8 mouse cellular contexts compared by ENCODE assay signal in genomic region chr19:8940526-8941133, GRCm38 (mm10). TPM values are rescaled to one million over a fixed set of nuclear protein-coding genes. Genes with fewer than 3 reads are reported as not detected.
DNase-seq lines count a peak whose midpoint lies in the region; ATAC-seq lines count a peak whose summit lies in the region.

No protein-coding gene starts in this region.

- peak overlapping the region; percentile 42 for H3K4me2 ChIP-seq in neural tube, embryonic 11.5 days (ENCODE audit: low read depth)
- H3K4me2 ChIP-seq in limb, embryonic 15.5 days: peak overlapping the region; percentile 64; the same call in 1 of the 2 replicates

- no peak overlapping the region for H3K27ac ChIP-seq in neural tube, embryonic 11.5 days (ENCODE audit: low read depth, low read length)
- H3K27ac ChIP-seq in limb, embryonic 15.5 days: peak overlapping the region; percentile 98

- intact Hi-C loops in gastrocnemius, postnatal 36 days (cut with DNase I): no loop called here

- H3K9me3 ChIP-seq in erythroblast, embryonic 14.5 days (ENCODE audit: control insufficient read depth, low read length): no peaks in the 10 kb centered on the region
- no peaks in the 10 kb centered on the region for H3K9me3 ChIP-seq in neural tube, embryonic 11.5 days (ENCODE audit: control insufficient read depth, low read length)
- no peaks in the 10 kb centered on the region for H3K9me3 ChIP-seq in limb, embryonic 15.5 days

- peak overlapping the region; percentile 99; the same call in 1 of the 2 replicates for H3K9ac ChIP-seq in neural tube, embryonic 11.5 days (ENCODE audit: low read length)
- H3K9ac ChIP-seq in limb, embryonic 15.5 days: no peak overlapping the region; the same call in 1 of the 2 replicates

- WGBS in neural tube, embryonic 11.5 days: 77% methylated on average over 15 of the region's 15 CpGs
- 73% methylated on average over 15 of the region's 15 CpGs for WGBS in limb, embryonic 15.5 days

- ATAC-seq in erythroblast, adult 5-6 weeks (replicated peaks; ENCODE audit: low FRiP score, poor library complexity, severe bottlenecking): no peak
- ATAC-seq in neural tube, embryonic 11.5 days (ENCODE audit: insufficient read depth, low FRiP score, low TSS enrichment): no peak
- no peak for ATAC-seq in limb, embryonic 15.5 days (ENCODE audit: insufficient number of reproducible peaks, low FRiP score, low TSS enrichment, low read depth)

- peak overlapping the region; percentile 100 for H3K4me3 ChIP-seq in erythroblast, embryonic 14.5 days (replicated peaks)
- H3K4me3 ChIP-seq in neural tube, embryonic 11.5 days (ENCODE audit: low read depth, low read length): 0 out of 2 replicates have a peak overlapping the region, but pooled peaks have one; percentile 6
- H3K4me3 ChIP-seq in limb, embryonic 15.5 days: peak overlapping the region; percentile 90

- H3K36me3 ChIP-seq in erythroblast, embryonic 14.5 days (ENCODE audit: control insufficient read depth): peaks cover 72% of the 10 kb centered on the region
- H3K36me3 ChIP-seq in neural tube, embryonic 11.5 days (ENCODE audit: control insufficient read depth, insufficient read depth, low read length): peaks cover 6% of the 10 kb centered on the region
- H3K36me3 ChIP-seq in limb, embryonic 15.5 days: peaks cover 48% of the 10 kb centered on the region

- DNase-seq in neural tube, embryonic 11.5 days (ENCODE audit: low spot score): no peak
- DNase-seq in neural tube, embryonic 10.5 days (ENCODE audit: extremely low spot score, low spot score): no peak
- DNase-seq in gastrocnemius, postnatal 36 days: no peak
- no peak for DNase-seq in frontal cortex, adult 2 months (ENCODE audit: extremely low spot score in 1 of 2, low spot score in 1 of 2)
- DNase-seq in layer of hippocampus, adult 18-20 months (ENCODE audit: low spot score in 2 of 2): no peak

- no peaks in the 10 kb centered on the region for H3K27me3 ChIP-seq in erythroblast, embryonic 14.5 days (ENCODE audit: control insufficient read depth)
- no peaks in the 10 kb centered on the region for H3K27me3 ChIP-seq in neural tube, embryonic 11.5 days (ENCODE audit: control insufficient read depth, insufficient read depth, low read length)
- H3K27me3 ChIP-seq in limb, embryonic 15.5 days: no peaks in the 10 kb centered on the region

- peaks cover 57% of the 10 kb centered on the region for H3K4me1 ChIP-seq in erythroblast, embryonic 14.5 days (ENCODE audit: control insufficient read depth)
- peaks cover 9% of the 10 kb centered on the region; the same call in 1 of the 2 replicates for H3K4me1 ChIP-seq in neural tube, embryonic 11.5 days (ENCODE audit: control insufficient read depth, insufficient read depth, low read length)
- H3K4me1 ChIP-seq in limb, embryonic 15.5 days: peaks cover 37% of the 10 kb centered on the region

RNA-seq across cellular contexts. Expression of gene Mta2, which starts 1.0 kb away (rescaled TPM):
- 2.2 and 3.4 TPM in 2 replicates for polyA plus RNA-seq in erythroblast, embryonic 14.5 days (2012)
- total RNA-seq in erythroblast, adult 5-6 weeks (2015; ENCODE audit: low replicate concordance): 16.9 and 22.8 TPM in 2 replicates
- 39.5 and 54.4 TPM in 2 replicates for total RNA-seq in erythroblast, adult 5-6 weeks (2017; ENCODE audit: low replicate concordance)
- polyA plus RNA-seq in neural tube, embryonic 11.5 days (2014; fragmentation: Nextera tagmentation; extraction: Ambion mirVana): 55.6 and 57.5 TPM in 2 replicates
- polyA plus RNA-seq in limb, embryonic 15.5 days (2015; fragmentation: Nextera tagmentation; extraction: Ambion mirVana): 155 and 160 TPM in 2 replicates
- 10 to 100 TPM; 19.4 to 24.1 TPM for total RNA-seq in gastrocnemius, postnatal 36 days (2021)
- polyA plus RNA-seq in frontal cortex, adult 2 months (2012; rRNA removed): 27.6 and 31.0 TPM in 2 replicates
- 10 to 100 TPM; 51.6 to 53.4 TPM for total RNA-seq in layer of hippocampus, adult 18-20 months (2021)

RNA-seq across cellular contexts. Expression of gene Eml3, which starts 11.3 kb away (rescaled TPM):
- polyA plus RNA-seq in erythroblast, embryonic 14.5 days (2012): 1.3 and 1.4 TPM in 2 replicates
- 1.7 and 4.8 TPM in 2 replicates for total RNA-seq in erythroblast, adult 5-6 weeks (2015; ENCODE audit: low replicate concordance)
- total RNA-seq in erythroblast, adult 5-6 weeks (2017; ENCODE audit: low replicate concordance): 6.3 and 8.3 TPM in 2 replicates
- polyA plus RNA-seq in neural tube, embryonic 11.5 days (2014; fragmentation: Nextera tagmentation; extraction: Ambion mirVana): 7.9 and 9.3 TPM in 2 replicates
- 41.8 and 42.7 TPM in 2 replicates for polyA plus RNA-seq in limb, embryonic 15.5 days (2015; fragmentation: Nextera tagmentation; extraction: Ambion mirVana)
- 1 to 10 TPM; 5.1 to 7.3 TPM for total RNA-seq in gastrocnemius, postnatal 36 days (2021)
- polyA plus RNA-seq in frontal cortex, adult 2 months (2012; rRNA removed): 13.9 and 14.1 TPM in 2 replicates
- total RNA-seq in layer of hippocampus, adult 18-20 months (2021): 10 to 100 TPM in 1 of 2 experiments, 1 to 10 TPM in 1; 9.8 to 10.4 TPM

RNA-seq across cellular contexts. Expression of gene Rom1, which starts 11.5 kb away (rescaled TPM):
- 0.42 and 0.57 TPM in 2 replicates for polyA plus RNA-seq in erythroblast, embryonic 14.5 days (2012)
- total RNA-seq in erythroblast, adult 5-6 weeks (2015; ENCODE audit: low replicate concordance): 1.2 TPM in 1 of 2 replicates, not detected in the other
- 1.7 and 3.0 TPM in 2 replicates for total RNA-seq in erythroblast, adult 5-6 weeks (2017; ENCODE audit: low replicate concordance)
- 0.88 and 1.2 TPM in 2 replicates for polyA plus RNA-seq in neural tube, embryonic 11.5 days (2014; fragmentation: Nextera tagmentation; extraction: Ambion mirVana)
- 4.0 and 4.6 TPM in 2 replicates for polyA plus RNA-seq in limb, embryonic 15.5 days (2015; fragmentation: Nextera tagmentation; extraction: Ambion mirVana)
- total RNA-seq in gastrocnemius, postnatal 36 days (2021): 10 to 100 TPM in 1 of 2 experiments, 1 to 10 TPM in 1; 6.9 to 11.0 TPM
- 8.3 and 9.6 TPM in 2 replicates for polyA plus RNA-seq in frontal cortex, adult 2 months (2012; rRNA removed)
- total RNA-seq in layer of hippocampus, adult 18-20 months (2021): 1 to 10 TPM; 4.7 to 6.6 TPM

RNA-seq across cellular contexts. Expression of gene Tut1, which starts 13.0 kb away (rescaled TPM):
- polyA plus RNA-seq in erythroblast, embryonic 14.5 days (2012): 1.6 TPM in 2 replicates
- 1.0 and 2.7 TPM in 2 replicates for total RNA-seq in erythroblast, adult 5-6 weeks (2015; ENCODE audit: low replicate concordance)
- 2.3 and 6.8 TPM in 2 replicates for total RNA-seq in erythroblast, adult 5-6 weeks (2017; ENCODE audit: low replicate concordance)
- polyA plus RNA-seq in neural tube, embryonic 11.5 days (2014; fragmentation: Nextera tagmentation; extraction: Ambion mirVana): 30.2 and 36.3 TPM in 2 replicates
- 29.3 and 30.0 TPM in 2 replicates for polyA plus RNA-seq in limb, embryonic 15.5 days (2015; fragmentation: Nextera tagmentation; extraction: Ambion mirVana)
- 1 to 10 TPM; 6.0 to 7.7 TPM for total RNA-seq in gastrocnemius, postnatal 36 days (2021)
- polyA plus RNA-seq in frontal cortex, adult 2 months (2012; rRNA removed): 19.6 and 20.5 TPM in 2 replicates
- 10 to 100 TPM; 21.9 to 22.5 TPM for total RNA-seq in layer of hippocampus, adult 18-20 months (2021)

RNA-seq across cellular contexts. Expression of gene B3gat3, which starts 20.5 kb away (rescaled TPM):
- 15.8 and 16.4 TPM in 2 replicates for polyA plus RNA-seq in erythroblast, embryonic 14.5 days (2012)
- total RNA-seq in erythroblast, adult 5-6 weeks (2015; ENCODE audit: low replicate concordance): 12.5 and 14.2 TPM in 2 replicates
- total RNA-seq in erythroblast, adult 5-6 weeks (2017; ENCODE audit: low replicate concordance): 11.1 and 12.4 TPM in 2 replicates
- polyA plus RNA-seq in neural tube, embryonic 11.5 days (2014; fragmentation: Nextera tagmentation; extraction: Ambion mirVana): 50.6 and 59.0 TPM in 2 replicates
- 47.1 and 48.6 TPM in 2 replicates for polyA plus RNA-seq in limb, embryonic 15.5 days (2015; fragmentation: Nextera tagmentation; extraction: Ambion mirVana)
- 10 to 100 TPM; 28.3 to 31.2 TPM for total RNA-seq in gastrocnemius, postnatal 36 days (2021)
- polyA plus RNA-seq in frontal cortex, adult 2 months (2012; rRNA removed): 190 and 210 TPM in 2 replicates
- 100 to 1,000 TPM; 166 to 169 TPM for total RNA-seq in layer of hippocampus, adult 18-20 months (2021)

Comparison
In these comparisons a context has a peak if more than half of its experiments do, and no peak if none do; other contexts are left out.
1. H3K4me3 ChIP-seq: peak in every context shown above with its lines; median percentile 100 in erythroblast, embryonic 14.5 days; 90 in limb, embryonic 15.5 days; 6 in neural tube, embryonic 11.5 days.